Mouse (Mus musculus): ENCODE results near the gene Fam192a.

Fam192a gene

GRCm38 (mm10) chr8:94601607-94602385, at the start of gene Fam192a, which contains the start of gene Rspry1:
TSS of gene Fam192a (minus strand) at chr8:94601997.
TSS of gene Rspry1 (plus strand) at chr8:94601937.
- peak; percentile 99 for DNase-seq

GRCm38 (mm10) chr8:94649496-94649895, 47.7 kb upstream of the Fam192a start:
- DNase-seq = no peak

GRCm38 (mm10) chr8:94646165-94646564, 44.4 kb upstream of the Fam192a start:
- DNase-seq = no peak

- DNase-seq = no peak
Observed at GRCm38 (mm10) chr8:94645202-94645601, 43.4 kb upstream of the Fam192a start.

- DNase-seq = no peak
Observed at GRCm38 (mm10) chr8:94641938-94642337, 40.1 kb upstream of the Fam192a start.

GRCm38 (mm10) chr8:94641183-94641582, 39.4 kb upstream of the Fam192a start:
- DNase-seq = no peak

- no peak for DNase-seq
Observed at GRCm38 (mm10) chr8:94634211-94634610, 32.4 kb upstream of the Fam192a start.

- DNase-seq = no peak
Observed at GRCm38 (mm10) chr8:94633564-94634194, 31.9 kb upstream of the Fam192a start.

- no peak for DNase-seq
Observed at GRCm38 (mm10) chr8:94624885-94625284, 23.1 kb upstream of the Fam192a start.

- DNase-seq = no peak
Observed at GRCm38 (mm10) chr8:94607064-94607463, 5.3 kb upstream of the Fam192a start.

GRCm38 (mm10) chr8:94604030-94604429, 2.2 kb upstream of the Fam192a start:
- DNase-seq = no peak

- DNase-seq = peak; percentile 45
Observed at GRCm38 (mm10) chr8:94602471-94603131, 804 bp upstream of the Fam192a start.

GRCm38 (mm10) chr8:94601034-94601606, 677 bp downstream of the Fam192a start:
- DNase-seq = peak; percentile 51

GRCm38 (mm10) chr8:94600478-94600877, 1.3 kb downstream of the Fam192a start:
- no peak for DNase-seq

- DNase-seq = no peak
Observed at GRCm38 (mm10) chr8:94594211-94594610, 7.6 kb downstream of the Fam192a start.

GRCm38 (mm10) chr8:94591691-94592090, 10.1 kb downstream of the Fam192a start:
- DNase-seq = no peak

- DNase-seq = peak; percentile 68
Observed at GRCm38 (mm10) chr8:94584238-94584817, 17.5 kb downstream of the Fam192a start.

GRCm38 (mm10) chr8:94582569-94582968, 19.2 kb downstream of the Fam192a start:
- DNase-seq = no peak

GRCm38 (mm10) chr8:94581820-94582483, 19.8 kb downstream of the Fam192a start:
- no peak for DNase-seq

GRCm38 (mm10) chr8:94575148-94575547, 26.6 kb downstream of the Fam192a start:
- DNase-seq = no peak

GRCm38 (mm10) chr8:94574159-94574907, 27.5 kb downstream of the Fam192a start:
- DNase-seq = no peak

GRCm38 (mm10) chr8:94571896-94572295, 29.9 kb downstream of the Fam192a start:
- DNase-seq = no peak
